Mouse (Mus musculus) testis, adult 2 months (tissue): ENCODE measurements around the gene Cacna1c. TPM values are rescaled to one million over a fixed set of nuclear protein-coding genes. Genes with fewer than 3 reads are reported as not detected.

Source experiments
- H3K27ac ChIP-seq: fragments of 200-500 bp; 2 replicates; pipeline ENCODE4 v1.5.1; 2012; ENCODE audit warnings: low read depth, low read length; ENCODE audit not compliant: control insufficient read depth, insufficient read depth
- H3K27me3 ChIP-seq: fragments of 200-500 bp; 2 replicates; pipeline ENCODE4 v1.6.1; 2012; ENCODE audit warnings: mild to moderate bottlenecking, low read length, moderate library complexity; ENCODE audit not compliant: control insufficient read depth, insufficient read depth
- H3K36me3 ChIP-seq: fragments of 200-500 bp; 2 replicates; pipeline ENCODE4 v1.6.1; 2012; ENCODE audit warnings: mild to moderate bottlenecking, low read length; ENCODE audit not compliant: control insufficient read depth, insufficient read depth
- H3K4me1 ChIP-seq: fragments of 200-500 bp; 2 replicates; pipeline ENCODE4 v1.6.1; 2012; ENCODE audit warnings: low read length; ENCODE audit not compliant: control insufficient read depth, insufficient read depth
- H3K4me3 ChIP-seq: fragments of 200-500 bp; 2 replicates; pipeline ENCODE4 v1.5.1; 2012; ENCODE audit warnings: low read depth, mild to moderate bottlenecking, low read length, moderate library complexity, mixed read lengths; ENCODE audit not compliant: control insufficient read depth
- CTCF ChIP-seq: fragments of 200-500 bp; IDR thresholded peaks from 2 replicates; pipeline ENCODE4 v1.5.1; 2012; ENCODE audit warnings: low read depth, mild to moderate bottlenecking, inconsistent platforms, low read length, moderate library complexity; ENCODE audit not compliant: control insufficient read depth, insufficient read depth, insufficient replicate concordance
- POLR2A ChIP-seq: fragments of 200-500 bp; IDR thresholded peaks from 2 replicates; pipeline ENCODE4 v1.6.1; 2012; ENCODE audit warnings: low read depth, mild to moderate bottlenecking, inconsistent platforms, low read length, moderate library complexity; ENCODE audit not compliant: control insufficient read depth
- polyA plus RNA-seq: library from polyadenylated mRNA; depleted of rRNA; stranded (reverse); fragments of >200 nt; gene quantifications from 2 replicates; pipeline ENCODE4 v1.2.3, GENCODE M21; 2012

The Cacna1c gene
- polyA plus RNA-seq, 1 experiment: 1.8 TPM

DNA sequence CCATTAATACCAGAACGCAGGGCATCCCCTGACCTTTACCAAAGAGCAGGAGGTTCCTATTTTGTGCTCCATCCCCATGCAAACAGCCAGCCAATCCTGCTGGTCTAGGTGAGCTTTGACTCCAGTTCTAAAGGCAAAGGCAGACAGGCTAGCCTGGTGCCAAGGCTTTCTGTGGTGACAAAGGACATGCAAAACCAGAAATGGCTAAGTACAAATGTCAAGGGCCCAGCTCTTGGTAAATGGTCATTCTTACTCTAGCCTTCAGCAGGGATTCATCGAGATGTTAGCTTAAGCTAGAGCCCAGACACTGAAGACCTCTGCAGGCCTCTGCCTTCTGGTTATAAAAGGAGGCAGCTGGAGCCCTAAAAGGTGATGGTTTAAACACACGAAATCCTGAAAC lies 269.5 kb downstream of the Cacna1c start:
- Histone ChIP-seq H3K27me3 (no peaks in the 10 kb centered on the region), H3K4me1 (no peaks in the 10 kb centered on the region), H3K27ac (no peak overlapping the region), H3K4me3 (no peak overlapping the region), H3K36me3 (no peaks in the 10 kb centered on the region)
- TF ChIP-seq CTCF: no peak
- TF ChIP-seq POLR2A: no peak

- no peak overlapping the region for H3K4me3 ChIP-seq
- no peaks in the 10 kb centered on the region for H3K4me1 ChIP-seq
- no peaks in the 10 kb centered on the region for H3K36me3 ChIP-seq
- no peak overlapping the region for H3K27ac ChIP-seq
- TF ChIP-seq POLR2A (no peak), CTCF (no peak)
- H3K27me3 ChIP-seq: no peaks in the 10 kb centered on the region
These were observed 271.8 kb downstream of the Cacna1c start for GRCm38 (mm10) chr6:118924426-118924825.

GRCm38 (mm10) chr6:118923926-118924325 lies 272.3 kb downstream of the Cacna1c start:
- Histone ChIP-seq H3K36me3 (no peaks in the 10 kb centered on the region), H3K4me1 (no peaks in the 10 kb centered on the region), H3K27ac (no peak overlapping the region), H3K27me3 (no peaks in the 10 kb centered on the region), H3K4me3 (no peak overlapping the region)
- no peak for TF ChIP-seq POLR2A
- TF ChIP-seq CTCF: no peak

GRCm38 (mm10) chr6:118923212-118923577 lies 273.0 kb downstream of the Cacna1c start:
- Histone ChIP-seq H3K27ac (no peak overlapping the region), H3K27me3 (no peaks in the 10 kb centered on the region), H3K4me3 (no peak overlapping the region), H3K36me3 (no peaks in the 10 kb centered on the region), H3K4me1 (no peaks in the 10 kb centered on the region)
- TF ChIP-seq POLR2A: no peak
- TF ChIP-seq CTCF: no peak

GRCm38 (mm10) chr6:118922328-118923211 lies 273.6 kb downstream of the Cacna1c start:
- Histone ChIP-seq H3K27me3 (no peaks in the 10 kb centered on the region), H3K27ac (no peak overlapping the region), H3K4me1 (no peaks in the 10 kb centered on the region), H3K36me3 (no peaks in the 10 kb centered on the region), H3K4me3 (no peak overlapping the region)
- TF ChIP-seq CTCF (peak; percentile 96), POLR2A (no peak)

GRCm38 (mm10) chr6:118908176-118908575 lies 288.0 kb downstream of the Cacna1c start:
- Histone ChIP-seq H3K4me1 (no peaks in the 10 kb centered on the region), H3K27me3 (no peaks in the 10 kb centered on the region), H3K27ac (no peak overlapping the region), H3K4me3 (no peak overlapping the region), H3K36me3 (no peaks in the 10 kb centered on the region)
- TF ChIP-seq CTCF (no peak), POLR2A (no peak)

GRCm38 (mm10) chr6:118907704-118908103 lies 288.5 kb downstream of the Cacna1c start:
- no peaks in the 10 kb centered on the region for H3K36me3 ChIP-seq
- no peak overlapping the region for H3K27ac ChIP-seq
- no peaks in the 10 kb centered on the region for H3K27me3 ChIP-seq
- TF ChIP-seq POLR2A (no peak), CTCF (no peak)
- H3K4me3 ChIP-seq: no peak overlapping the region
- no peaks in the 10 kb centered on the region for H3K4me1 ChIP-seq
